Mouse (Mus musculus) midbrain, embryonic 14.5 days (tissue): ENCODE data around the gene Pawr. TPM values are rescaled to one million over a fixed set of nuclear protein-coding genes. Genes with fewer than 3 reads are reported as not detected.

Source experiments
- ATAC-seq: fragments of 200-750 bp; cut with Nextera tagmentation; 2 replicates; pipeline ENCODE4 v1.8.0; 2017; ENCODE audit warnings: moderate number of reproducible peaks, moderate library complexity; ENCODE audit not compliant: low FRiP score, low TSS enrichment
- DNase-seq: peaks from one replicate; pipeline ENCODE4 v3.0.0-alpha.2; 2015
- H3K27ac ChIP-seq: fragments of 300-500 bp; sonication (generic); replicated peaks from 2 replicates; pipeline ENCODE4 v1.5.1; 2014; ENCODE audit warnings: mild to moderate bottlenecking, low read depth, low read length, moderate library complexity
- H3K27me3 ChIP-seq: fragments of 300-500 bp; sonication (generic); 2 replicates; pipeline ENCODE4 v1.6.1; 2014; ENCODE audit warnings: low read length, control low read depth, mixed read lengths; ENCODE audit not compliant: control insufficient read depth, insufficient read depth
- H3K36me3 ChIP-seq: fragments of 300-500 bp; sonication (generic); 2 replicates; pipeline ENCODE4 v1.6.1; 2014; ENCODE audit warnings: low read length, control low read depth; ENCODE audit not compliant: control insufficient read depth, insufficient read depth
- H3K4me1 ChIP-seq: fragments of 300-500 bp; sonication (generic); 2 replicates; pipeline ENCODE4 v1.6.1; 2014; ENCODE audit warnings: mild to moderate bottlenecking, antibody characterized with exemption, low read length, control low read depth; ENCODE audit not compliant: control insufficient read depth, insufficient read depth
- H3K4me2 ChIP-seq: fragments of 300-500 bp; sonication (generic); 2 replicates; pipeline ENCODE4 v1.6.1; 2014; ENCODE audit warnings: mild to moderate bottlenecking, low read length, moderate library complexity
- H3K4me3 ChIP-seq: fragments of 300-500 bp; sonication (generic); replicated peaks from 2 replicates; pipeline ENCODE4 v1.5.1; 2014; ENCODE audit warnings: low read depth, low read length
- H3K9ac ChIP-seq: fragments of 300-500 bp; sonication (generic); replicated peaks from 2 replicates; pipeline ENCODE4 v1.6.1; 2014; ENCODE audit warnings: mild to moderate bottlenecking, low read length, moderate library complexity
- H3K9me3 ChIP-seq: fragments of 300-500 bp; sonication (generic); 2 replicates; pipeline ENCODE4 v1.6.1; 2016; ENCODE audit warnings: low read length, control low read depth, mixed read lengths; ENCODE audit not compliant: control insufficient read depth
- WGBS: fragments of 180-500 bp; shearing (Covaris S2); extraction: QIAGEN DNeasy Blood & Tissue Kit; methylation state at CpG from one replicate; pipeline ENCODE4 v1.1.7; 2014; 5-methylcytosine and 5-hydroxymethylcytosine counted together
- polyA plus RNA-seq: library from polyadenylated mRNA; unstranded; fragments of >200 nt; fragmentation: Nextera tagmentation; extraction: Ambion mirVana; gene quantifications from 2 replicates; pipeline ENCODE4 v1.2.1, GENCODE M21; 2014

Pawr gene
- polyA plus RNA-seq, 1 experiment from 2014 or later, result 2.7 TPM

DNA sequence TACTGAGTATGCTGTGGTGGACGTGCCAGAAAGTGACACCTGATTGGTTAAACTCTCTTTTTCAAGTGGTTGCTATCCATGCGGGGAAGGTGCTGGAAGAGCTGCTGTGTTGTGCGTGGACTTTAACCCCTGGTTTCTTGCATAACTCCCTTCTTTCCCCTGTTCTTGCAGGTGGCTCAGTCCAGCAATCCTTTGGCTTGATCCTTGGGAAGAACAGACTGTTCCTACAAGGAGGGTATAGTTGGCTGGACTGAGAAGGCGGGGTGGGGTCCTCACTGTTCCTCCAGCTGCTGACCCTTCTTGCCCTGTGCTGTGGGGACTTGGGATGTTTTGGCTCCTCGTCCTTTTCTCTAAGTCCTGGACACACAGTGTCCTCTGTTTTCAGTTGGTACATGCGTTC, 36.4 kb downstream of the Pawr start:
- Histone ChIP-seq H3K4me1 (peaks cover 4% of the 10 kb centered on the region; the same call in 1 of the 2 replicates), H3K9me3 (peaks cover 6% of the 10 kb centered on the region; the same call in 1 of the 2 replicates), H3K27ac (no peak overlapping the region), H3K9ac (no peak overlapping the region), H3K4me2 (no peak overlapping the region), H3K36me3 (no peaks in the 10 kb centered on the region), H3K27me3 (no peaks in the 10 kb centered on the region), H3K4me3 (no peak overlapping the region)
- 91% methylated on average over 6 of the region's 6 CpGs for WGBS
- ATAC-seq (no peak), DNase-seq (no peak)

DNA sequence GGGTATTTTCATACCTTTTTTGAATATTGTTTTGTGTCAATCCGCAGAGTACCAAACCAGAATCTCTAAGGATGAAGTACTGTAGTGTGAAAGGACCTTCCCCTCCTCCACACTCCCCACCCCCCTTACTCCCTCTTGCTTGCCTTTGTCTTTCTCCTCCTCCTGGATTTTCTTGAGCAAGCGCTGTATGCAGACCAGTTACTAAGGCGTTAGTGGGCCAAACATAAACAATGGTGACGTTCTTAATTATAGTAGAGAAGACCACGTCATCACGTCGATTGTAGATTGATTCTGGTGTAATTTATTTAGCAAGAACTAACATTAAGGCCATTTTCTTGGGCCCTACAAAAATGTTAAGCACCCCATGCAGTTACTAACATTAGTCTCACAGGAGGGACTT, 40.3 kb downstream of the Pawr start:
- no peak for DNase-seq
- no peak overlapping the region for H3K9ac ChIP-seq
- no peak overlapping the region for H3K27ac ChIP-seq
- H3K4me3 ChIP-seq, result no peak overlapping the region
- H3K9me3 ChIP-seq, result no peaks in the 10 kb centered on the region
- no peak overlapping the region for H3K4me2 ChIP-seq
- no peaks in the 10 kb centered on the region for H3K36me3 ChIP-seq
- no peaks in the 10 kb centered on the region for H3K4me1 ChIP-seq
- no peak for ATAC-seq
- WGBS, result 65% methylated on average over 7 of the region's 7 CpGs
- no peaks in the 10 kb centered on the region for H3K27me3 ChIP-seq

- Histone ChIP-seq H3K9me3 (no peaks in the 10 kb centered on the region), H3K9ac (no peak overlapping the region), H3K4me3 (no peak overlapping the region), H3K4me1 (no peaks in the 10 kb centered on the region), H3K27me3 (no peaks in the 10 kb centered on the region), H3K27ac (no peak overlapping the region), H3K4me2 (no peak overlapping the region), H3K36me3 (no peaks in the 10 kb centered on the region)
- ATAC-seq (no peak), DNase-seq (no peak)
- WGBS, result 96% methylated on average over 5 of the region's 5 CpGs
Measured at GRCm38 (mm10) chr10:108372858-108373257, 40.9 kb downstream of the Pawr start.

DNA sequence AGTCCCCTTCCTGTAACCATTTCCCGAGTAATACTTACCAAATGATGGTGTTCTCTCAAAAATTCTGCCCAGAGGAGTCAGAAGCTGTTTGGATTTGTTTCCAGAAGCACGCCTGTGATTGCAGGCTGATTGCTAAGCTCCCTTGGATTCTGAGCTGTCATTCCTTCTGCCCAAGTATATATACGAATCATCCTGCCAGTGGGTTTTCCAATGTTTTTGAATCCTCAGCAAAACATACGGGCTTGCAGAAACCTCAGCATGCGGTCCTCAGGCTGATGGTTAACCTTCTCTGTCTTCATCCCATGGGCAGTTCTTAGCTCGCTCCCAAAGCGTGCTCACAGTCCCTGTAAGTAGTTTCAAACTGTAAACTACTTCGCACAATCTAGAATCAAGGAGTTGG, 43.9 kb downstream of the Pawr start:
- H3K4me3 ChIP-seq, result no peak overlapping the region
- DNase-seq, result no peak
- H3K27ac ChIP-seq, result no peak overlapping the region
- H3K27me3 ChIP-seq, result no peaks in the 10 kb centered on the region
- H3K4me1 ChIP-seq, result no peaks in the 10 kb centered on the region
- ATAC-seq, result no peak
- WGBS, result 97% methylated on average over 8 of the region's 8 CpGs
- no peaks in the 10 kb centered on the region for H3K9me3 ChIP-seq
- H3K4me2 ChIP-seq, result no peak overlapping the region
- H3K36me3 ChIP-seq, result no peaks in the 10 kb centered on the region
- H3K9ac ChIP-seq, result no peak overlapping the region

- no peaks in the 10 kb centered on the region for H3K27me3 ChIP-seq
- no peaks in the 10 kb centered on the region for H3K4me1 ChIP-seq
- WGBS, result 91% methylated on average over 4 of the region's 4 CpGs
- DNase-seq, result no peak
- H3K36me3 ChIP-seq, result no peaks in the 10 kb centered on the region
- no peak overlapping the region for H3K4me2 ChIP-seq
- no peak overlapping the region for H3K4me3 ChIP-seq
- ATAC-seq, result no peak
- H3K9me3 ChIP-seq, result no peaks in the 10 kb centered on the region
- no peak overlapping the region for H3K27ac ChIP-seq
- no peak overlapping the region for H3K9ac ChIP-seq
Measured at GRCm38 (mm10) chr10:108376366-108376765, 44.4 kb downstream of the Pawr start.

- Histone ChIP-seq H3K4me3 (no peak overlapping the region), H3K27ac (no peak overlapping the region), H3K36me3 (no peaks in the 10 kb centered on the region), H3K9ac (no peak overlapping the region), H3K27me3 (no peaks in the 10 kb centered on the region), H3K9me3 (no peaks in the 10 kb centered on the region), H3K4me1 (no peaks in the 10 kb centered on the region), H3K4me2 (no peak overlapping the region)
- WGBS, result 94% methylated on average over 7 of the region's 7 CpGs
- DNase-seq (no peak), ATAC-seq (no peak)
Measured at GRCm38 (mm10) chr10:108377369-108377768, 45.4 kb downstream of the Pawr start.

DNA sequence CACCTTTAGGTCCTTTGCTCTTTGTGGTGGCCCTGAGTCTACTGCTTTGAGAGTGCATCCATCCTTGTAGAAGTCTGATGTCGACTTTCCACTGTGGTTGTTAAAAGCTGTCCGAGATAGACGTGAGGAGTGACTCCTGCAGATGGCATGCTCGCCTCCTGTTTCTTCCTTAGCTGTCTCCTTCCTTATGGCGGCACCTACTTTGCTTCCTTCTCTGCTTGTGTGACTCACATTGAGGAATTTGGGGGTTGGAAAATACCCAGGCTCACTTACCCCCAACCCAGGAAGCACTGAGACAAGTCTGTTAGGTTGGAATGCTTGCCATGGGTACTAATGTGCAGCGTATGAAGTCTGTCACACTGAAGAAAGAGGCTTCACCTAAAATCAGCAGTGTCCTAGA, 46.1 kb downstream of the Pawr start:
- DNase-seq (no peak), ATAC-seq (no peak)
- Histone ChIP-seq H3K4me1 (no peaks in the 10 kb centered on the region), H3K27ac (no peak overlapping the region), H3K4me3 (no peak overlapping the region), H3K9ac (no peak overlapping the region), H3K9me3 (no peaks in the 10 kb centered on the region), H3K36me3 (no peaks in the 10 kb centered on the region), H3K27me3 (no peaks in the 10 kb centered on the region), H3K4me2 (no peak overlapping the region)
- 98% methylated on average over 6 of the region's 6 CpGs for WGBS

DNA sequence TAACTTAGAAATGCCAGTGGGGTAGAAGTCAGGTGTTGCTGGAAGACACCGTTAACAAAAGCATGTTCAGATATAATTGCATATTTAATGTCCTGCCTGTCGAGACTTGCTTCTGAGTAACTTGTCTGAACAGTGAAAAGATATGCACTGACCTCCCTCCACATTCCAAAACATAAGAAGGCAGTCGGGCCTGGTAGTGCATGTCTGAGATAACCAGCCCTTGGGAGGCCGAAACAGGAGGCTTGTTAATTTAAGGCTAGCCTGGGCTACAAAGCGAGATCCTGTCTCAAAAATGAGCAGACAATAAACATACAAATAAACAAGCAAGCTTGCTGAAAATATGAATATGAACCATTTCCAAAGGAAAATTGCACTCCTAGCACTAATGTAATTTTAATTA, 46.6 kb downstream of the Pawr start:
- Histone ChIP-seq H3K27ac (no peak overlapping the region), H3K4me1 (no peaks in the 10 kb centered on the region), H3K27me3 (no peaks in the 10 kb centered on the region), H3K36me3 (no peaks in the 10 kb centered on the region), H3K4me2 (no peak overlapping the region), H3K9me3 (no peaks in the 10 kb centered on the region), H3K4me3 (no peak overlapping the region), H3K9ac (no peak overlapping the region)
- no peak for ATAC-seq
- DNase-seq, result no peak
- WGBS, result 86% methylated on average over 5 of the region's 5 CpGs

DNA sequence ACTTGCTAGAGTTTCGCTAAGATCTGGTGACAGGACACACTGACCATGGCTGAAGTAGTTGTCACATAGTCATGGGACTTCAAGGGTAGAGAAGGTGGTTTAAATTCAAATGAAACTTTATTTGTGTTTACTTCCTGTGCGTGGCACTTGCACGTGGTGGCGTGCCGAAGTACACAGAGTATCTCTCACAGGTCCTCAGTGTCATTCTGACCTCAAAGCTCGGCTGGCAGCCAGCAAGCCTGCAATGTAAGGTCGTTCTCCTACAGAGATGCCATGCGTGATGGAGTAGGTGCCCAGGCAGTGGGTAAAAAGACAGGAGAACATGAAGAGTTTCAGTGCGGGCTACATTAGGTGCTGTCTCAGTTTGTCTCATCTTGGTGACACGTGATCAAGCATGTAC, 48.8 kb downstream of the Pawr start:
- H3K9ac ChIP-seq, result no peak overlapping the region
- H3K36me3 ChIP-seq, result no peaks in the 10 kb centered on the region
- no peaks in the 10 kb centered on the region for H3K9me3 ChIP-seq
- H3K4me3 ChIP-seq, result no peak overlapping the region
- H3K27me3 ChIP-seq, result no peaks in the 10 kb centered on the region
- H3K4me2 ChIP-seq, result no peak overlapping the region
- ATAC-seq (no peak), DNase-seq (no peak)
- WGBS, result 94% methylated on average over 10 of the region's 10 CpGs
- no peaks in the 10 kb centered on the region for H3K4me1 ChIP-seq
- H3K27ac ChIP-seq, result no peak overlapping the region
